ENCODE assay signal across 16 mouse cellular contexts in genomic region chr2:46021854-46022253, GRCm38 (mm10).
"Had no signal": no experiment of that assay in that cellular context is flagged by ENCODE, and none has a peak within 500 bp of the region (broad histone marks: within the 10 kb centered on the region; RNA-seq: fewer than 3 reads in every experiment).

No protein-coding gene starts in this region.

- H3K27me3 ChIP-seq: liver, embryonic 15.5 days; megakaryocyte, embryonic 14.5 days; midbrain, embryonic 15.5 days; neural tube, embryonic 13.5 days; stomach, embryonic 15.5 days had no signal

- H3K36me3 ChIP-seq: liver, embryonic 15.5 days; midbrain, embryonic 15.5 days; neural tube, embryonic 13.5 days; stomach, embryonic 15.5 days had no signal

- H3K27ac ChIP-seq: layer of hippocampus, adult 2 months; left cerebral cortex, adult 2 months; liver, embryonic 15.5 days; macrophage; midbrain, embryonic 15.5 days; neural tube, embryonic 13.5 days; stomach, embryonic 15.5 days had no signal

- H3K9me3 ChIP-seq: liver, embryonic 15.5 days; megakaryocyte, embryonic 14.5 days; midbrain, embryonic 15.5 days; neural tube, embryonic 13.5 days; stomach, embryonic 15.5 days had no signal

- H3K4me2 ChIP-seq: liver, embryonic 15.5 days; midbrain, embryonic 11.5 days; midbrain, embryonic 15.5 days; neural tube, embryonic 13.5 days; stomach, embryonic 15.5 days had no signal

- DNase-seq: kidney, adult 8-10 months; kidney, postnatal 4 days; lung, adult 2 months; lung, postnatal 14 days; right cerebral cortex, postnatal 14 days; thymus, adult 2 months; thymus, postnatal 25 days had no signal

- H3K4me1 ChIP-seq: liver, embryonic 15.5 days; megakaryocyte, embryonic 14.5 days; midbrain, embryonic 15.5 days; neural tube, embryonic 13.5 days; stomach, embryonic 15.5 days had no signal

- H3K9ac ChIP-seq: liver, embryonic 15.5 days; midbrain, embryonic 15.5 days; neural tube, embryonic 13.5 days; stomach, embryonic 15.5 days had no signal

- ATAC-seq: midbrain, embryonic 15.5 days had no signal

- H3K4me3 ChIP-seq: layer of hippocampus, adult 2 months; left cerebral cortex, adult 2 months; liver, embryonic 15.5 days; megakaryocyte, embryonic 14.5 days; midbrain, embryonic 15.5 days; neural tube, embryonic 13.5 days; stomach, embryonic 15.5 days had no signal
